Mouse (Mus musculus): ENCODE results near the gene Pebp1. TPM values are rescaled to one million over a fixed set of nuclear protein-coding genes. Genes with fewer than 3 reads are reported as not detected.

Pebp1 gene
- polyA plus RNA-seq (2015; fragmentation: Nextera tagmentation; extraction: Ambion mirVana): 394 and 400 TPM in 2 replicates

DNA sequence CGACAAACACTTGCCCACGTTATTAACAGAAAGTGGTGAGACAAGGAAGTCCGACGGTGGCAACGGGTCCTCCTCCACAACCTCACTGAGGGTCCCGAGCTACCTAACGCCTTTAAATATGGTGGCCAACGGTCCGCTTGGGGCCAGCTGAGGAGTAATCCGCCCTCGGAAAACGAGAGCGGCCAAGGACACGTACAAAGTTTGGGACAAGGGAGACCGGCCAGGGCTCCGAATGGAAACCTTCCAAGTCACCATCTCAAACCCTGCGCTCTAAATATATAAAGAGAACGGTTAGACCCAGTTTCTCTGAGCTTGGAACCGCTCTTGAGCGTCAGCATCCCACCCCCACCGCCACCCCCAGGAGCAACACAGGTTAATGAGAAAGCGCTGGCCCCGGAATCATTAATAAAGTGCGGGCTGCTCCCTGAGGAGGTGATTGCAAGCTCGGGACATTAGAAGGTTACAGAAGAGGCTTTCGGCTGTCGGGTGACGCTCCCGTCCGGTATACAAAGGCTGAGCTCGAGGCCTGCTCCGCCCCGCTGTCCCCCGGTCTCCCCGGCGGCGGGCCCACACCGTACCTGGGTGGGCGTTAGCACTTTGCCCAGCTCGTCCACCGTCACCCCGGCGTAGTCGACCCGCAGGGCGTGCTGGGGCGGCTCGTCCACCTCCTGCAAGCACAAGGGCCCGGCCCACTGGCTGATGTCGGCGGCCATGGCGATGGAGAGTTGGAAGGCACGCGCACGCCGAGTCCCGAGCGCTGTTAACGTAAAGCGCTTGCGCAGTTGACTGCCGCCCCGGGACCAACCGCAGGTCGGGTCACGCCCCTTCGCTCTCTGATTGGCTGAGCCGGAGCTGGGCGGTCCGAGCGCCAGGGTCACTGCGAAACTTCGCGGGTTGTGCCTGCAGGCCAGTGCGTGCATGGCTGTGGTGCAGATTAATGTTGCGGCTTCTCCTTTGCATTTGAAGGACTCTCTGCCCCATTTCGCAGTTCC is at the start of gene Pebp1:
Gene Pebp1, minus strand, starts transcription at position 795 of the 992 bp plus-strand sequence.
- DNase-seq (ENCODE audit: low spot score): peak; percentile 98
- 0 out of 2 replicates have a peak, but pooled peaks cover 3% of the 10 kb centered on the region for H3K4me1 ChIP-seq (replicated peaks; ENCODE audit: control insufficient read depth, insufficient read depth)
- peak; percentile 96 for ATAC-seq (ENCODE audit: low FRiP score, low TSS enrichment)
- H3K4me2 ChIP-seq (replicated peaks; ENCODE audit: low read depth): peak within 1 kb of the TSS; percentile 72
- H3K9ac ChIP-seq (ENCODE audit: low read length): peak within 1 kb of the TSS; percentile 69
- peaks cover 7% of the 10 kb centered on the region for H3K36me3 ChIP-seq (ENCODE audit: control insufficient read depth, insufficient read depth, low read length)
- TF ChIP-seq EP300 (optimal IDR thresholded peaks at IDR 0.05): no peak
- TF ChIP-seq CTCF (IDR thresholded peaks at IDR 0.05; ENCODE audit: low read depth): peak; percentile 32; the same call in 1 of the 2 replicates
- WGBS: under 1% methylated on average over 67 of the region's 77 CpGs
- H3K9me3 ChIP-seq (ENCODE audit: control insufficient read depth, low read length): no peaks in the 10 kb centered on the region
- H3K4me3 ChIP-seq (ENCODE audit: low read depth, low read length): peak within 1 kb of the TSS; percentile 51
- peak within 1 kb of the TSS; percentile 26 for H3K27ac ChIP-seq (replicated peaks)
- no peaks in the 10 kb centered on the region for H3K27me3 ChIP-seq (ENCODE audit: control insufficient read depth, insufficient read depth, low read length)

DNA sequence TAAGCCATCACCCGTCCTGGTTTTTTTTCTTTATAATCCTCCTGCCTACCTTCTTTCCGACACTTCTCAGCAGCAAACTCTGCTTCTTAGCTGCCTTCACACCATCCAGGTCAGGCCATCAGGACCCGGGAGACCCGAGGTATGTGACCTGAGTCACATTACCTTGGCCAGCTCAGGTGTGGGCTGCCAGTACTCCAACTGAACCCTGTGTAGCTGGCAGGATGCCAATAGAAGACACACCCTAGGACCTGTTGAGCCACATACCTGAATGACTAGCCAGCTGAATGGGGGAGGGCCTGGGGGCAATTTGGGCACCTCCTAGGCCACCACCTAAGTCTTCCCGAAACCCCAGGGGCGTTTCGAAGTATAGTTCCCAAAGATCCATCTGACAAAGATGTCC is 43.0 kb upstream of the Pebp1 start:
- DNase-seq (ENCODE audit: low spot score) (peak; percentile 81), ATAC-seq (ENCODE audit: low FRiP score, low TSS enrichment) (peak; percentile 90)
- 67% methylated on average over 7 of the region's 7 CpGs for WGBS
- no peaks in the 10 kb centered on the region for H3K9me3 ChIP-seq (ENCODE audit: control insufficient read depth, low read length)
- TF ChIP-seq CTCF (IDR thresholded peaks at IDR 0.05; ENCODE audit: low read depth) (0 out of 2 replicates have a peak, but pooled peaks have one; percentile 4), EP300 (optimal IDR thresholded peaks at IDR 0.05) (no peak)
- no peak overlapping the region for H3K4me3 ChIP-seq (ENCODE audit: low read depth, low read length)
- H3K9ac ChIP-seq (ENCODE audit: low read length): no peak overlapping the region
- no peak overlapping the region for H3K27ac ChIP-seq (replicated peaks)
- no peaks in the 10 kb centered on the region for H3K27me3 ChIP-seq (ENCODE audit: control insufficient read depth, insufficient read depth, low read length)
- peaks cover 3% of the 10 kb centered on the region; the same call in 1 of the 2 replicates for H3K36me3 ChIP-seq (ENCODE audit: control insufficient read depth, insufficient read depth, low read length)
- no peaks in the 10 kb centered on the region for H3K4me1 ChIP-seq (replicated peaks; ENCODE audit: control insufficient read depth, insufficient read depth)
- no peak overlapping the region for H3K4me2 ChIP-seq (replicated peaks; ENCODE audit: low read depth)

DNA sequence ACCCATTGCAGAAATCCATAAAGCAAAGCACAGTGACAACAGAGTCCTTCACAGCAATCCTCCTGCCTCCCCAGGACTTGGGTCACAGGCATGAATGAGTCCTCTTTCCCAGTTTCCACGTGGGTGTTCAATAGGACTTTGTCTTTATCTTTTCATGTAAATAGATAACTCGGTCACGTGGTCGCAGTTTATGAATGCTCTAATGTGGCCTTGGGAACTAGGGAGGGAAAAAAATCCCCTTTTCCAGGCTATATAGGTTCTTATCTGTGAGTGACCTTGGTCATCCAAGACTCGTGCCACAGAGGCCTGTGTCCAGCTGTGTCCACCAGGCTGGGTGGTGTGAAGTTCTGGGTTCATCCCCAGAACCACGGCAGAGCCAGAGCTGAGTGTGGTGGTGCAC is 39.0 kb upstream of the Pebp1 start:
- H3K27ac ChIP-seq (replicated peaks): no peak overlapping the region
- peak; percentile 36; the same call in 1 of the 2 replicates for ATAC-seq (ENCODE audit: low FRiP score, low TSS enrichment)

DNA sequence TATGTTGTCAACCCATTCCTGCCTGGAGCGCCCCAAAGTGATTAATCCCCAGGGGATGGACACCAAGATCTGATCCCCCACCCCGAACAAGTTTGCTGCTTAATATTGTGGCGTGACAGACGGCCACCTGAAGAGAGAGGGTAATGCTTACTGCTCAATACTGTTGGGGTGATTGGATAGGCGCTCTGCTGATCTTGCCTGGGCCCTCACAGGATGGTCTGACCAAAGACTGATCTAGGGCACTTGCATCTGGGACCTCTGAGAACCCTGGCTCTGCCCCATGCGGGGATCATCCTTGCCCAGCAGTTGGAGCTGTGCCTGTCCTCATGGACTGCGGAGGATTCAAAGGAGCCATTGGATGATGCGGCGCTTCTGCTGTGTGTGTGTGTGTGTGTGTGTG is 36.3 kb upstream of the Pebp1 start:
- Histone ChIP-seq H3K9ac (ENCODE audit: low read length) (no peak overlapping the region), H3K4me3 (ENCODE audit: low read depth, low read length) (no peak overlapping the region), H3K9me3 (ENCODE audit: control insufficient read depth, low read length) (no peaks in the 10 kb centered on the region), H3K27ac (replicated peaks) (no peak overlapping the region), H3K4me1 (replicated peaks; ENCODE audit: control insufficient read depth, insufficient read depth) (no peaks in the 10 kb centered on the region), H3K36me3 (ENCODE audit: control insufficient read depth, insufficient read depth, low read length) (peaks cover 2% of the 10 kb centered on the region; the same call in 1 of the 2 replicates), H3K27me3 (ENCODE audit: control insufficient read depth, insufficient read depth, low read length) (no peaks in the 10 kb centered on the region), H3K4me2 (replicated peaks; ENCODE audit: low read depth) (no peak overlapping the region)
- 82% methylated on average over 9 of the region's 9 CpGs for WGBS
- no peak for TF ChIP-seq CTCF (IDR thresholded peaks at IDR 0.05; ENCODE audit: low read depth)
- TF ChIP-seq EP300 (optimal IDR thresholded peaks at IDR 0.05): no peak
- no peak for ATAC-seq (ENCODE audit: low FRiP score, low TSS enrichment)
- DNase-seq (ENCODE audit: low spot score): no peak

More for the DNA sequence above, 39.0 kb upstream of the Pebp1 start:
- Histone ChIP-seq H3K36me3 (ENCODE audit: control insufficient read depth, insufficient read depth, low read length) (peaks cover 2% of the 10 kb centered on the region; the same call in 1 of the 2 replicates), H3K27me3 (ENCODE audit: control insufficient read depth, insufficient read depth, low read length) (no peaks in the 10 kb centered on the region), H3K4me1 (replicated peaks; ENCODE audit: control insufficient read depth, insufficient read depth) (no peaks in the 10 kb centered on the region), H3K4me2 (replicated peaks; ENCODE audit: low read depth) (no peak overlapping the region), H3K4me3 (ENCODE audit: low read depth, low read length) (no peak overlapping the region), H3K9me3 (ENCODE audit: control insufficient read depth, low read length) (no peaks in the 10 kb centered on the region), H3K9ac (ENCODE audit: low read length) (no peak overlapping the region)
- no peak for TF ChIP-seq EP300 (optimal IDR thresholded peaks at IDR 0.05)
- TF ChIP-seq CTCF (IDR thresholded peaks at IDR 0.05; ENCODE audit: low read depth): no peak
- DNase-seq (ENCODE audit: low spot score): peak; percentile 32
- 50% methylated on average over 6 of the region's 6 CpGs for WGBS

DNA sequence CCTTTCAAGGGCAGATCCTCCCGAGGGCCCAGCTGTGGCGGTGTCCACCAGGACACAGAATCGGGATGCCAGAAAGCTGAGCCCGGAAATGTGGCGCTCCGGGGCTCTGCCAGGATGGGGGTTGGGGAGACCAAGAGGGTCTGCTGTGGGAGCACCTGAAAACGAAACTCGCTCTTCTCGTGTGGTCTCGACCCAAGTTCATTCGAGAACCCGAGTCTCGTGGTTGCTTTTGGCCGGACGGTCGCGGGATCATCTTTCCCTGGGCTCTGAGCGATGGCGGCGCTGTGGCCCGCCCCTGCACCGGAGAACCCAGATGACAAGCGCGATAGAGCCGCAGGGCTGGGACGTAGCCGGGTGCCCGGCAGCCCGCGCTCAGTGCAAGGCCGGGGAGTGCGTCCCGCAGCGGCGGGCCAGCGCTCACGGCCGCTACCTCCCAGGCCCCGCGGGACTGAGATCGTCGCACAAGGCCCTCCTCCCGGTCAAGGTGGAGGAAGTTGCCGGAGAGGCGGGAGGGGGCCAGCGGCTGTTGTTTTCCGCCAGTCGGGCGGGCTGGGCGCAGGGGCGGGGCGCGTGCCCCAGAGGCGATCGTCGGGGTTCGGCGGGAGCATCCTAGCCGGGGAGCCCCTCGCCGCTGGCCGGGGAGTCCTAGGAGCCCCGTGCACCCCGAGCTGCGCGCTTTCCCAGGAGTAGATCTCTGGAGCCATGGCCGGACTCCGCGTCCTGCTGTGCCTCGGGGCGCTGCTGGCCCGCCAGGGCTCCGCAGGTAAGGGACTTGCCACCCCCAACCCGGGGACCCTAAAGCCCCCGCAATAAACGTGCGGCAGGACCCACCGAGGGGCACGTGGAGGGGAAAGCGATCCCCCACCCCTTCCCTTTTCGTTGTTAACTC is 31.6 kb upstream of the Pebp1 start, which contains the start of gene Vsig10:
Gene Vsig10, plus strand, starts transcription at position 343 of the 889 bp plus-strand sequence.
- Histone ChIP-seq H3K9ac (ENCODE audit: low read length) (peak within 1 kb of the TSS; percentile 95), H3K4me1 (replicated peaks; ENCODE audit: control insufficient read depth, insufficient read depth) (no peaks in the 10 kb centered on the region; the same call in 1 of the 2 replicates), H3K4me3 (ENCODE audit: low read depth, low read length) (peak within 1 kb of the TSS; percentile 92), H3K27ac (replicated peaks) (peak within 1 kb of the TSS; percentile 95), H3K27me3 (ENCODE audit: control insufficient read depth, insufficient read depth, low read length) (no peaks in the 10 kb centered on the region), H3K9me3 (ENCODE audit: control insufficient read depth, low read length) (no peaks in the 10 kb centered on the region), H3K36me3 (ENCODE audit: control insufficient read depth, insufficient read depth, low read length) (no peaks in the 10 kb centered on the region), H3K4me2 (replicated peaks; ENCODE audit: low read depth) (peak within 1 kb of the TSS; percentile 93)
- DNase-seq (ENCODE audit: low spot score) (peak; percentile 78), ATAC-seq (ENCODE audit: low FRiP score, low TSS enrichment) (peak; percentile 79)
- WGBS: under 1% methylated on average over 80 of the region's 81 CpGs
- TF ChIP-seq EP300 (optimal IDR thresholded peaks at IDR 0.05) (no peak), CTCF (IDR thresholded peaks at IDR 0.05; ENCODE audit: low read depth) (peak; percentile 32)

Measured in stomach, postnatal 0 days (tissue).